Mouse (Mus musculus) layer of hippocampus, postnatal 36 days (tissue): Measurements from ENCODE around the gene Ptprcap. TPM values are rescaled to one million over a fixed set of nuclear protein-coding genes. Genes with fewer than 3 reads are reported as not detected.

Experiments
- DNase-seq, 2 experiments: peaks; one replicate each; pipeline ENCODE4 v3.0.0; 2022
- total RNA-seq, 2 experiments: library from RNA; stranded (reverse); gene quantifications; 2 replicates each; pipeline ENCODE4 v1.2.3; 2021

Ptprcap gene
- total RNA-seq, 2 experiments from 2014 or later, result 1.6 to 3.8 TPM

- no peak for DNase-seq
Observed at GRCm38 (mm10) chr19:4194776-4195650, 41.6 kb downstream of the Ptprcap start.

- no peak for DNase-seq
Observed at GRCm38 (mm10) chr19:4196048-4196447, 42.6 kb downstream of the Ptprcap start.

- no peak for DNase-seq
Observed at GRCm38 (mm10) chr19:4196548-4196947, 43.1 kb downstream of the Ptprcap start.

GRCm38 (mm10) chr19:4197180-4197579 is 43.8 kb downstream of the Ptprcap start:
- DNase-seq, result no peak

GRCm38 (mm10) chr19:4201291-4201909 is 48.0 kb downstream of the Ptprcap start, which contains the start of gene Rad9a:
Gene Rad9a, minus strand, starts transcription at chr19:4201662.
- DNase-seq, result peak; percentile 90

GRCm38 (mm10) chr19:4202149-4202548 is 48.7 kb downstream of the Ptprcap start:
- no peak for DNase-seq

- DNase-seq, result no peak
Observed at GRCm38 (mm10) chr19:4203148-4203547, 49.7 kb downstream of the Ptprcap start.

GRCm38 (mm10) chr19:4203604-4204326 is 50.4 kb downstream of the Ptprcap start:
- DNase-seq, result no peak

- DNase-seq, result no peak
Observed at GRCm38 (mm10) chr19:4204889-4205288, 51.5 kb downstream of the Ptprcap start.

Other genes with a start within 250 kb of the Ptprcap start
- gene Tcirg1, start 246.5 kb upstream of the Ptprcap start, total RNA-seq, result 10 to 100 TPM; 20.2 to 22.4 TPM
- gene Ndufs8, start 240.8 kb upstream of the Ptprcap start, total RNA-seq, result 100 to 1,000 TPM; 133 to 144 TPM
- gene Aldh3b1, start 223.8 kb upstream of the Ptprcap start, total RNA-seq, result 1 to 10 TPM; 2.8 to 3.0 TPM
- 10 to 100 TPM; 14.2 to 14.5 TPM for gene Unc93b1, start 218.4 kb upstream of the Ptprcap start, total RNA-seq
- not detected for gene Aldh3b3, start 195.0 kb upstream of the Ptprcap start, total RNA-seq
- under 1 TPM; 0.72 to 0.86 TPM for gene Aldh3b2, start 181.3 kb upstream of the Ptprcap start, total RNA-seq
- gene Acy3, start 167.0 kb upstream of the Ptprcap start, total RNA-seq, result 1 to 10 TPM; 1.4 TPM
- not detected for gene Tbx10, start 160.9 kb upstream of the Ptprcap start, total RNA-seq
- 10 to 100 TPM in 1 of 2 experiments, 1 to 10 TPM in 1; 8.2 to 11.1 TPM for gene Nudt8, start 153.0 kb upstream of the Ptprcap start, total RNA-seq
- gene Gm49405, start 153.0 kb upstream of the Ptprcap start, total RNA-seq, result 1 to 10 TPM; 1.4 to 2.1 TPM
- gene Doc2g, start 150.3 kb upstream of the Ptprcap start, total RNA-seq, result 1 to 10 TPM; 4.2 to 4.4 TPM
- 100 to 1,000 TPM; 238 to 250 TPM for gene Ndufv1, start 140.8 kb upstream of the Ptprcap start, total RNA-seq
- 100 to 1,000 TPM; 377 to 393 TPM for gene Gstp1, start 115.6 kb upstream of the Ptprcap start, total RNA-seq
- 10 to 100 TPM; 36.3 to 43.5 TPM for gene Gstp2, start 107.6 kb upstream of the Ptprcap start, total RNA-seq
- gene Gstp3, start 94.0 kb upstream of the Ptprcap start, total RNA-seq, result not detected
- gene Cabp2, start 72.0 kb upstream of the Ptprcap start, total RNA-seq, result not detected
- gene Cdk2ap2, start 56.4 kb upstream of the Ptprcap start, total RNA-seq, result 10 to 100 TPM; 29.7 to 46.0 TPM
- 100 to 1,000 TPM; 169 to 174 TPM for gene Pitpnm1, start 53.6 kb upstream of the Ptprcap start, total RNA-seq
- 100 to 1,000 TPM; 108 to 128 TPM for gene Aip, start 27.7 kb upstream of the Ptprcap start, total RNA-seq
- under 1 TPM; 0.10 TPM for gene Gpr152, start 13.8 kb upstream of the Ptprcap start, total RNA-seq
- under 1 TPM; 0.17 to 0.28 TPM for gene Cabp4, start 9.6 kb upstream of the Ptprcap start, total RNA-seq
- gene Coro1b, start 5.0 kb upstream of the Ptprcap start, total RNA-seq, result 10 to 100 TPM; 83.8 to 90.0 TPM
- gene Rps6kb2, start 9.8 kb downstream of the Ptprcap start, total RNA-seq, result 10 to 100 TPM; 34.5 to 45.1 TPM
- 1 to 10 TPM; 7.1 to 9.9 TPM for gene Carns1, start 21.9 kb downstream of the Ptprcap start, total RNA-seq
- 1 to 10 TPM in 1 of 2 experiments, under 1 TPM in 1; 0.56 to 1.3 TPM for gene Tbc1d10c, start 37.7 kb downstream of the Ptprcap start, total RNA-seq
- gene Ppp1ca, start 38.5 kb downstream of the Ptprcap start, total RNA-seq, result 100 to 1,000 TPM; 255 to 265 TPM
- 1 to 10 TPM; 5.5 to 7.1 TPM for gene Rad9a, start 48.1 kb downstream of the Ptprcap start, total RNA-seq
- under 1 TPM; 0.32 to 0.83 TPM for gene Clcf1, start 60.6 kb downstream of the Ptprcap start, total RNA-seq
- gene AC109138.7, start 60.8 kb downstream of the Ptprcap start, total RNA-seq, result not detected
- 10 to 100 TPM; 12.4 to 16.6 TPM for gene Pold4, start 78.3 kb downstream of the Ptprcap start, total RNA-seq
- gene Ssh3, start 115.6 kb downstream of the Ptprcap start, total RNA-seq, result 10 to 100 TPM; 53.4 to 59.5 TPM
- gene Ankrd13d, start 129.5 kb downstream of the Ptprcap start, total RNA-seq, result 10 to 100 TPM; 65.2 to 66.9 TPM
- gene Grk2, start 152.6 kb downstream of the Ptprcap start, total RNA-seq, result 100 to 1,000 TPM; 195 to 208 TPM
- gene Kdm2a, start 244.7 kb downstream of the Ptprcap start, total RNA-seq, result 10 to 100 TPM; 82.4 to 85.3 TPM